Mouse (Mus musculus) limb, embryonic 11.5 days (tissue): ENCODE measurements around the gene Stx8. TPM values are rescaled to one million over a fixed set of nuclear protein-coding genes. Genes with fewer than 3 reads are reported as not detected.
A peak's percentile ranks its signal among the peaks of the same experiment; 100 is the strongest.

ENCODE experiments used
- ATAC-seq: fragments of 200-750 bp; cut with Nextera tagmentation; 2 replicates; pipeline ENCODE4 v1.8.0; 2017; ENCODE audit warnings: low read depth; ENCODE audit not compliant: insufficient number of reproducible peaks, low FRiP score, low TSS enrichment
- DNase-seq: peaks from one replicate; pipeline ENCODE4 v3.0.0-alpha.2; 2015; ENCODE audit warnings: low spot score
- H3K27ac ChIP-seq: fragments of 300-500 bp; sonication (generic); replicated peaks from 2 replicates; pipeline ENCODE4 v1.5.1; 2014; ENCODE audit warnings: low read depth, mild to moderate bottlenecking, low read length
- H3K27me3 ChIP-seq: fragments of 300-500 bp; sonication (generic); 2 replicates; pipeline ENCODE4 v1.6.1; 2014; ENCODE audit warnings: mild to moderate bottlenecking, low read length, mixed read lengths; ENCODE audit not compliant: control insufficient read depth, insufficient read depth
- H3K36me3 ChIP-seq: fragments of 300-500 bp; sonication (generic); 2 replicates; pipeline ENCODE4 v1.6.1; 2014; ENCODE audit warnings: mild to moderate bottlenecking, low read length, moderate library complexity, mixed read lengths; ENCODE audit not compliant: control insufficient read depth, insufficient read depth
- H3K4me1 ChIP-seq: fragments of 300-500 bp; sonication (generic); 2 replicates; pipeline ENCODE4 v1.6.1; 2014; ENCODE audit warnings: low read length, mixed read lengths; ENCODE audit not compliant: control insufficient read depth, insufficient read depth
- H3K4me2 ChIP-seq: fragments of 300-500 bp; sonication (generic); 2 replicates; pipeline ENCODE4 v1.6.1; 2014; ENCODE audit warnings: low read depth, mild to moderate bottlenecking, moderate library complexity; ENCODE audit not compliant: severe bottlenecking
- H3K4me3 ChIP-seq: fragments of 300-500 bp; sonication (generic); 2 replicates; pipeline ENCODE4 v1.5.1; 2014; ENCODE audit warnings: low read depth, low read length
- H3K9ac ChIP-seq: fragments of 300-500 bp; sonication (generic); 2 replicates; pipeline ENCODE4 v1.6.1; 2014; ENCODE audit warnings: mild to moderate bottlenecking, low read length
- H3K9me3 ChIP-seq: fragments of 300-500 bp; sonication (generic); 2 replicates; pipeline ENCODE4 v1.6.1; 2016; ENCODE audit warnings: low read length; ENCODE audit not compliant: control insufficient read depth
- WGBS: fragments of 180-500 bp; shearing (Covaris S2); extraction: QIAGEN DNeasy Blood & Tissue Kit; methylation state at CpG from one replicate; pipeline ENCODE4 v1.1.7; 2014; 5-methylcytosine and 5-hydroxymethylcytosine counted together
- polyA plus RNA-seq: library from polyadenylated mRNA; unstranded; fragments of >200 nt; fragmentation: Nextera tagmentation; extraction: Ambion mirVana; gene quantifications from 2 replicates; pipeline ENCODE4 v1.2.1, GENCODE M21; 2014

Stx8 gene
- polyA plus RNA-seq, 1 experiment from 2014 or later, result 49.8 TPM

DNA sequence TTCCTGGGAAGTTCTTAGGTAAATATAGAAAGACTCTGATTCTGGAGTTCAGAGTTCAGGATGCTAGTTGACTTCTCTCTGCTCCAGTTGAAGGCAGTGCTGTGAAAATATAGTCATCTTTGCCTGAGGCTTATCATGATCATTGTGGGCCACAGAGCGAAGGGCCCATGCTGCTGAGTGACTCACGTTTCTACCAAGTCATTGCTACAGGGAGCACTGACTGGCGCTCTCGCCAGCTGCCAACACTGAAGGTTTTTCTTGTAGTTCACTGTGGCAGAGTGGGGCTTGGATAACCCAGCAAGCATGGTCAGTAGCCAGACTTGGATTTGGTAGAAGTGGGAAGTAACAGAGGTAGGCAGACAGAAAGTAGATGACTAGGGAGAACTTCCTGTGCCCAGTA, 85.3 kb downstream of the Stx8 start:
- Histone ChIP-seq H3K4me1 (no peaks in the 10 kb centered on the region), H3K27ac (no peak overlapping the region), H3K9ac (no peak overlapping the region), H3K4me3 (no peak overlapping the region), H3K4me2 (no peak overlapping the region), H3K36me3 (no peaks in the 10 kb centered on the region), H3K9me3 (no peaks in the 10 kb centered on the region), H3K27me3 (no peaks in the 10 kb centered on the region)
- ATAC-seq, result no peak
- 91% methylated on average over 4 of the region's 4 CpGs for WGBS
- no peak for DNase-seq

DNA sequence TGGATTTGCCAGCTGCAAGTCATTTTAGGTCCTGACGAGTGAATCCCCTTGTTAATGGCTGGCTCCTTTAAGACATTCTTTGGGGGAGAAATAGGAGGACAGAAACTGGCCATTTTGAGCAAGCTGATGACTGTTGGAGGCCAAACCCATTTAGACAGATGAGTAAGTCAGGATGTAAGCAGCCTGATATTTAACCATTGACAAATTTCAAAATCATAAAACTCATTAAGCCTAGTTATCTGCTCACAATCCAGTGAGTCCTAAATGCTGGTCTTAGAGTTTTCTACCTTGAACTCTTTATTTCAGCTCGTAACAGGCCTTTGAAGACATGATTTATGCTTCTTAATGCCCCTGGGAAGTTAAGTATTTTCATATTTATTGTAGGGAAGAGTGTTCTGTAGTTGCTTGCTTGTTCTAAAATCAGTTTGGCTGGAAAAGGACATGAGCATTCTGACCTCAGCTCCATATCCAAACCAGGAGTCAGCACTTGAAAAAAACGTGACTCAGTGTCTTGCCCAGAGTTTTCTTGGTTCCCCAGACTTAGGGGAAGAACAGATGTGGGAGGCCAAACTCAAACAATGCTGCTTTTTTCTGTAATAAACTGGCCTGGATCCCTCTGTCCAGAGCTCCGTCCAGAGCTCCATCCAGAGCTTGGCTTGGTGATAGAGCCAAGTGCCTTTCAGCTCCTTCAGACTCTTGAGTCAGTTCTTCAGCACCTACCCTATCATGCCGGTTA, 92.6 kb downstream of the Stx8 start:
- H3K9ac ChIP-seq, result no peak overlapping the region
- 58% methylated on average over 5 of the region's 5 CpGs for WGBS
- no peaks in the 10 kb centered on the region for H3K27me3 ChIP-seq
- H3K4me2 ChIP-seq, result no peak overlapping the region
- H3K27ac ChIP-seq, result no peak overlapping the region
- no peak overlapping the region for H3K4me3 ChIP-seq
- no peaks in the 10 kb centered on the region for H3K36me3 ChIP-seq
- ATAC-seq, result no peak
- H3K9me3 ChIP-seq, result no peaks in the 10 kb centered on the region
- DNase-seq, result no peak
- H3K4me1 ChIP-seq, result peaks cover 18% of the 10 kb centered on the region

DNA sequence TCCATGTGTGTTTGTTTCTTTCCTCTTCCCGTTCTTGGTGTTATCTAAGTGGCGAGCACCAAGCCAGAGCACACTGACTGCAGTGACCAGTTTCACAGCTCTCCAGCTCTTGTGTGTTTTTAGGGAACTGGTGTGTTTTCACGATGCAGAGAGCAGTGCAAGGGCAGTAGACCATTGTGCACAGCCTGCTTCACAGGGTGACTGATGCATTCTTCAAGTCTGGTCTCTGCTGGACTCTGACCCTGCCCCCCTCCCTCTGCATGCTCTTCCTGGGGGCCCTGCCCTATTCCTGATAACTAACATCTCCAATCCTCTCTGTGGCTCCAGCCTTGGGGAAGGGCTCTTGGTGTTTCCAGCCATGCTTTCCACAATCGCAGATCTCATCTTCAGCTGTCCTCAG, 94.7 kb downstream of the Stx8 start:
- ATAC-seq (no peak), DNase-seq (no peak)
- peaks cover 21% of the 10 kb centered on the region for H3K4me1 ChIP-seq
- no peak overlapping the region for H3K9ac ChIP-seq
- no peaks in the 10 kb centered on the region for H3K36me3 ChIP-seq
- no peaks in the 10 kb centered on the region for H3K27me3 ChIP-seq
- WGBS, result 58% methylated on average over 4 of the region's 4 CpGs
- H3K4me3 ChIP-seq, result no peak overlapping the region
- H3K4me2 ChIP-seq, result no peak overlapping the region
- no peak overlapping the region for H3K27ac ChIP-seq
- no peaks in the 10 kb centered on the region for H3K9me3 ChIP-seq

DNA sequence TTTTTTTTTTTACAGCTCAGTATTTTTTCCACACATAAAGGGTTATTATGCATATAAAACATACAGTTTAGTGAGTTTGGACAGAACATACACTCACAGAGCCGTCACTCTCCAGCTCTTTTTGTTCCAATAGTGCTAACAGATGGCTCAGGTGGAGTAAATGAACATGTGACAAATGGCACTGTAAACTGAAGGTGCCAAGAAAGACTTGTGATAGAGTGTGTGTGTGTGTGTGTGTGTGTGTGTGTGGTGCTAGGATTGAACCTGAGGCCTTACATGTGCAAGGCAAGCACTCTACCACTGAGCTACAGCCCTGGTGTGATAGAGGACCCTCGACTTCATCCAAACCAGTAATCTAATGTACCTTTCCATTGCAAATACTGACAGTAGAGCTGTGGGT, 96.1 kb downstream of the Stx8 start:
- H3K4me3 ChIP-seq, result no peak overlapping the region
- H3K27ac ChIP-seq, result 0 out of 2 replicates have a peak overlapping the region, but pooled peaks have one; percentile 30
- ATAC-seq (no peak), DNase-seq (no peak)
- peaks cover 21% of the 10 kb centered on the region for H3K4me1 ChIP-seq
- H3K36me3 ChIP-seq, result no peaks in the 10 kb centered on the region
- H3K9ac ChIP-seq, result no peak overlapping the region
- H3K4me2 ChIP-seq, result no peak overlapping the region
- WGBS, result 72% methylated on average over 2 of the region's 2 CpGs
- no peaks in the 10 kb centered on the region for H3K27me3 ChIP-seq
- no peaks in the 10 kb centered on the region for H3K9me3 ChIP-seq

DNA sequence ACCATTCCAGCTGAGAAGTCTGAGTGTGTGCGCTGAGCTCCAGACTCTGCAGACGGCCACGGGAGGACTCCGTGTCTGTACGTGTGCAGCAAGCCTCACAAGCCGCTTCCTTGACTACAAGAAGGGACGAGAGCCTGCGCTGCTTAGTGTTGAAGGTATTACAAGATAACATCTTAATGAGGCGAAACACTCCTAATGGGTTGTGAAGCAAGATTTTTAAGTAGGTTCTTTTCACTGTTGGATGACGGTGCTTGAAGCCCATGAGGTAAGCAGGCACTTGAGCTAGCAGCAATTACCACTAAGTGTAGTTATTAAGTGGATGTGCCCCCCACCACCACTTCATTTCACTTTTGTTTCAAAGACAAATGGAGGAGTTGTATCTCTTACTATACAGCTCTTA, 101.8 kb downstream of the Stx8 start:
- H3K4me1 ChIP-seq, result peaks cover 7% of the 10 kb centered on the region
- no peak for ATAC-seq
- no peak for DNase-seq
- H3K9me3 ChIP-seq, result no peaks in the 10 kb centered on the region
- WGBS, result 88% methylated on average over 10 of the region's 10 CpGs
- no peak overlapping the region for H3K27ac ChIP-seq
- H3K4me2 ChIP-seq, result no peak overlapping the region
- no peak overlapping the region for H3K4me3 ChIP-seq
- no peaks in the 10 kb centered on the region for H3K36me3 ChIP-seq
- no peaks in the 10 kb centered on the region for H3K27me3 ChIP-seq
- H3K9ac ChIP-seq, result no peak overlapping the region

DNA sequence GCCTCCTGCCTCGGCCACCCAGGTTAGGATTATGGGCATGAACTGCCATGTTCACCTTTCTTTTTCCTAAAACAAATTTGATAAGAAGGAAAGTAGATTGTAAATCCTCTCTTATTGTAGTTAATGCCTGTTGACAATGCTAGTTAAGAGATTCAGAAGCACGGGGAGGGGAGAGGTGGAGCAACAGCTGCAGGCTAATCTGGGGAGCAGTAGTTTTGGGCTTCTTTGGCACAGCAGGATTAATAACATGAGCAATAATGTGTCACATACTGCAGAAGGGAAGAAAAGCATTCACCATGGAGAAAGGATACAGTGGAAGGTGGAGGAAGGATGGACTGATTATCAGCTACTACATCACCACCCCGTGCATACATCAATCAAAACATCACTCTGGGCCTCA, 104.1 kb downstream of the Stx8 start:
- Histone ChIP-seq H3K4me2 (no peak overlapping the region), H3K9ac (no peak overlapping the region), H3K36me3 (no peaks in the 10 kb centered on the region), H3K9me3 (no peaks in the 10 kb centered on the region), H3K27me3 (no peaks in the 10 kb centered on the region), H3K27ac (no peak overlapping the region), H3K4me1 (peaks cover 4% of the 10 kb centered on the region), H3K4me3 (no peak overlapping the region)
- ATAC-seq, result no peak
- DNase-seq, result no peak
- WGBS, result 73% methylated on average over 3 of the region's 3 CpGs

DNA sequence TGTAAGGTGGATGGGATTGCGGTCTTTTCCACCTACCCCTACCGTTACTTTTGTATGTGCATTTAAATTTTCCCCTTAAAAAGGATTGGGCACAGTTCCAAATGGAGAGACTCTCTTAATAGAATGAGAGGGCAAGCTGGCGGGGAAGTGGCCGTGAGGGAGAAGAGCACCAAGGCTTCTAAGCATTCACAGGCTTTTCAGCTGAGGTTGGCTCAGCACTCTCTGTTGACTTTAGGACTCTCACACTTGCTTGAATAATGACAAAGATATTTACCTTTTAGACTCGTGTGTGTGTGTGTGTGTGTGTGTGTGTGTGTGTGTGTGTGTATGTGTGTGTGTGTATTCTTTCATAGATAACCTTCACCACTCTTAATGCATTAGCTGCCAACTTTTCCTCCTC, 105.8 kb downstream of the Stx8 start:
- no peak for DNase-seq
- no peak overlapping the region for H3K27ac ChIP-seq
- no peak for ATAC-seq
- H3K27me3 ChIP-seq, result no peaks in the 10 kb centered on the region
- no peak overlapping the region for H3K9ac ChIP-seq
- H3K36me3 ChIP-seq, result no peaks in the 10 kb centered on the region
- peaks cover 4% of the 10 kb centered on the region for H3K4me1 ChIP-seq
- H3K4me3 ChIP-seq, result no peak overlapping the region
- H3K4me2 ChIP-seq, result no peak overlapping the region
- H3K9me3 ChIP-seq, result no peaks in the 10 kb centered on the region
- 85% methylated on average over 5 of the region's 5 CpGs for WGBS

DNA sequence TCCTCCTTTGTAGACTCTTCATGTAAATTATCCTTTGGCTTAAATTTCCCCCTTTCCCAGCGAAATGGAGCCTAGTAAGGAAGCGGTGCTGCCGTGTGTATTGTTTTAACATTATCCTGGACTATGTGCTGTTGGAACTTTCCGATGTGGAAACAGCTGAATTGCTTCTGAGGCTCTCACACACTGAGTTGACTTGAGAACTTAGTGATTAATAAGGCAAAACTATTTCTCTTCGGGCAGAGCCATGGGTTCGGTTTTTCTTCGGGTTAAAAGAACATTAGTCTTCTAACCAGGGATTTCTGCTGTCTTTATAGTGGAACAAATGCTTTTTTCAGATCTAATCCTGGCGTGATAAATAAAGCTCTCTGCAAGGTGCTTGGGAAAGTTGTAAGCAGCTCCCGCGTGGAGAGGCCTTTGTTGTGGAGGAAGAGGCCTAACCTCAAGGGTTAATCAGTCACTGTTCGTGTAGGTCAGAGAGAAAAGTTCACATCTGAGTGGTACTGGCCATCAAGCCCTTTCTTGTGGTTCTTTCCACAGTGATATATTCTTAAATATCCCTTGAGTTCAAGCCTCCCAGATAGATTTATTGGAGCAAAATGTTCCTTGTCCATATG, 106.7 kb downstream of the Stx8 start:
- Histone ChIP-seq H3K27ac (no peak overlapping the region), H3K9me3 (no peaks in the 10 kb centered on the region), H3K36me3 (no peaks in the 10 kb centered on the region), H3K4me1 (peaks cover 4% of the 10 kb centered on the region), H3K27me3 (no peaks in the 10 kb centered on the region), H3K4me3 (no peak overlapping the region), H3K4me2 (no peak overlapping the region), H3K9ac (no peak overlapping the region)
- no peak for DNase-seq
- ATAC-seq, result no peak
- 71% methylated on average over 11 of the region's 11 CpGs for whole genome bisulfite sequencing
